Comparison of ENCODE assay signal across 24 mouse cellular contexts in genomic region chr19:32287839-32288238, GRCm38 (mm10).
"Had no signal": no experiment of that assay in that cellular context is flagged by ENCODE, and none has a peak within 500 bp of the region (broad histone marks: within the 10 kb centered on the region; RNA-seq: fewer than 3 reads in every experiment).

No protein-coding gene starts in this region.

- DNase-seq: forebrain, postnatal 0 days; gastrocnemius, postnatal 14 days; gastrocnemius, postnatal 36 days; heart, adult 11 months; heart, adult 2 months; heart, postnatal 14 days; heart, postnatal 36 days; kidney, adult 11 months; kidney, adult 9 months; kidney, postnatal 14 days; kidney, postnatal 36 days; layer of hippocampus, adult 9-11 months; layer of hippocampus, postnatal 36 days; left cerebral cortex, postnatal 4 days had no signal

- H3K9ac ChIP-seq: forebrain, postnatal 0 days; heart, embryonic 13.5 days; heart, embryonic 15.5 days; hindbrain, embryonic 13.5 days; hindbrain, embryonic 15.5 days; limb, embryonic 13.5 days; limb, embryonic 15.5 days; liver, embryonic 12.5 days had no signal

- H3K4me2 ChIP-seq: heart, embryonic 11.5 days; heart, embryonic 13.5 days; heart, embryonic 15.5 days; hindbrain, embryonic 13.5 days; hindbrain, embryonic 15.5 days; limb, embryonic 13.5 days; limb, embryonic 15.5 days; liver, embryonic 12.5 days had no signal

- H3K4me3 ChIP-seq: heart, adult 2 months; heart, embryonic 13.5 days; heart, embryonic 15.5 days; hindbrain, embryonic 13.5 days; hindbrain, embryonic 15.5 days; limb, embryonic 13.5 days; limb, embryonic 15.5 days; liver, embryonic 12.5 days had no signal

- H3K27ac ChIP-seq: heart, adult 2 months; heart, embryonic 13.5 days; heart, embryonic 15.5 days; hindbrain, embryonic 13.5 days; hindbrain, embryonic 15.5 days; hindbrain, postnatal 0 days; limb, embryonic 13.5 days; limb, embryonic 15.5 days; liver, embryonic 12.5 days had no signal

- H3K36me3 ChIP-seq: heart, embryonic 15.5 days; hindbrain, embryonic 13.5 days; hindbrain, embryonic 15.5 days; limb, embryonic 13.5 days; limb, embryonic 15.5 days; liver, embryonic 12.5 days had no signal

- H3K9me3 ChIP-seq: heart, embryonic 13.5 days; heart, embryonic 15.5 days; hindbrain, embryonic 13.5 days; hindbrain, embryonic 15.5 days; limb, embryonic 13.5 days; limb, embryonic 15.5 days; liver, embryonic 12.5 days had no signal

- H3K27me3 ChIP-seq: heart, embryonic 13.5 days; heart, embryonic 15.5 days; hindbrain, embryonic 13.5 days; hindbrain, embryonic 15.5 days; limb, embryonic 13.5 days; limb, embryonic 15.5 days; liver, embryonic 12.5 days had no signal

- ATAC-seq: forebrain, postnatal 0 days; hindbrain, postnatal 0 days; intestine, embryonic 16.5 days; liver, embryonic 12.5 days had no signal
